Mouse (Mus musculus) Patski (cell line): ENCODE measurements at regions not wholly inside any gene's neighbourhood (a gene's known extent, or its start where the extent isn't known, plus 50 kb on each side); places are given as distances from the start of the nearest gene placed in this dataset.
"Not testable (repeated sequence)": the region's sequence is repeated elsewhere in the genome, so short reads cannot be mapped to it uniquely, and the experiment has no call there.

Experiments
- ATAC-seq: fragments of 100-300 bp; one replicate; pipeline ENCODE4 v1.8.0; 2021
- CTCF ChIA-PET: fragments of 350-600 bp; sonication (Branson Sonifier 250); formaldehyde crosslinking; loops from one replicate; lab custom pipeline; 2022; ENCODE audit warnings: inconsistent platforms; lab: Charles Lee
- POLR2A ChIA-PET: fragments of 350-600 bp; sonication (Branson Sonifier 250); formaldehyde crosslinking; loops from one replicate; lab custom pipeline; 2022; ENCODE audit warnings: antibody characterized with exemption, inconsistent platforms; lab: Charles Lee
- DNase-seq: peaks from one replicate; pipeline ENCODE4 v3.0.0-alpha.2; 2011; ENCODE audit warnings: low read depth, low spot score
- H3K27me3 ChIP-seq: fragments of 371-371 bp; one replicate; pipeline ENCODE4 v1.5.1; 2021
- CTCF ChIP-seq: fragments of 100-300 bp; IDR thresholded peaks from one replicate; pipeline ENCODE4 v1.5.1; 2021
- in situ Hi-C: fragments of 300-500 bp; cut with MboI; formaldehyde crosslinking; loops from 3 replicates; pipeline ENCODE4 v1.11.1; 2018; ENCODE audit warnings: low pct_unique_long_range_greater_than_20kb, mixed read lengths

GRCm38 (mm10) chr12:115691801-115692200, 355.7 kb upstream of the Zfp386 start:
- no peak for TF ChIP-seq CTCF
- DNase-seq (no peak), ATAC-seq (no peak)
- no peaks in the 10 kb centered on the region for H3K27me3 ChIP-seq
- ChIA-PET CTCF (no interaction called here), POLR2A (no interaction called here)
- in situ Hi-C loops, result no loop called here

GRCm38 (mm10) chr12:115709813-115710212, 337.7 kb upstream of the Zfp386 start:
- in situ Hi-C loops, H3K27me3 ChIP-seq, ATAC-seq, CTCF ChIA-PET, DNase-seq, POLR2A ChIA-PET: not testable (repeated sequence)

- in situ Hi-C loops, DNase-seq, CTCF ChIA-PET, H3K27me3 ChIP-seq, POLR2A ChIA-PET, ATAC-seq: not testable (repeated sequence)
Observed at GRCm38 (mm10) chr12:115742039-115742438, 305.5 kb upstream of the Zfp386 start.

- H3K27me3 ChIP-seq, in situ Hi-C loops: not testable (repeated sequence)
Observed at GRCm38 (mm10) chr12:115749586-115749985, 297.9 kb upstream of the Zfp386 start.

GRCm38 (mm10) chr12:115753135-115753534, 294.4 kb upstream of the Zfp386 start:
- POLR2A ChIA-PET, CTCF ChIA-PET, H3K27me3 ChIP-seq, in situ Hi-C loops, ATAC-seq, DNase-seq: not testable (repeated sequence)

More at GRCm38 (mm10) chr12:115749586-115749985, 297.9 kb upstream of the Zfp386 start:
- DNase-seq, ATAC-seq, POLR2A ChIA-PET, CTCF ChIA-PET: not testable (repeated sequence)

GRCm38 (mm10) chr12:115757526-115757925, 290.0 kb upstream of the Zfp386 start:
- in situ Hi-C loops, ATAC-seq, DNase-seq, H3K27me3 ChIP-seq, POLR2A ChIA-PET, CTCF ChIA-PET: not testable (repeated sequence)

- ATAC-seq, in situ Hi-C loops, CTCF ChIA-PET, POLR2A ChIA-PET, H3K27me3 ChIP-seq, DNase-seq: not testable (repeated sequence)
Observed at GRCm38 (mm10) chr12:115759041-115759440, 288.5 kb upstream of the Zfp386 start.

GRCm38 (mm10) chr12:115761766-115762165, 285.8 kb upstream of the Zfp386 start:
- ATAC-seq, H3K27me3 ChIP-seq, CTCF ChIA-PET, in situ Hi-C loops, DNase-seq, POLR2A ChIA-PET: not testable (repeated sequence)

GRCm38 (mm10) chr12:115764939-115765479, 282.5 kb upstream of the Zfp386 start:
- ATAC-seq, POLR2A ChIA-PET, H3K27me3 ChIP-seq, in situ Hi-C loops, DNase-seq, CTCF ChIA-PET: not testable (repeated sequence)

GRCm38 (mm10) chr12:115771176-115771575, 276.3 kb upstream of the Zfp386 start:
- H3K27me3 ChIP-seq, ATAC-seq, CTCF ChIA-PET, DNase-seq, POLR2A ChIA-PET, in situ Hi-C loops: not testable (repeated sequence)

- in situ Hi-C loops, H3K27me3 ChIP-seq, DNase-seq, POLR2A ChIA-PET, CTCF ChIA-PET, ATAC-seq: not testable (repeated sequence)
Observed at GRCm38 (mm10) chr12:115790369-115790768, 257.2 kb upstream of the Zfp386 start.

GRCm38 (mm10) chr12:115802499-115802898, 245.0 kb upstream of the Zfp386 start:
- POLR2A ChIA-PET, in situ Hi-C loops, H3K27me3 ChIP-seq, ATAC-seq, DNase-seq, CTCF ChIA-PET: not testable (repeated sequence)

- DNase-seq, CTCF ChIA-PET: not testable (repeated sequence)
Observed at GRCm38 (mm10) chr12:115803675-115804074, 243.8 kb upstream of the Zfp386 start.

More at GRCm38 (mm10) chr12:115803675-115804074, 243.8 kb upstream of the Zfp386 start:
- in situ Hi-C loops, POLR2A ChIA-PET, H3K27me3 ChIP-seq, ATAC-seq: not testable (repeated sequence)
